Mouse (Mus musculus): ENCODE measurements around the gene Orc3.
"Not testable (repeated sequence)": the region's sequence is repeated elsewhere in the genome, so short reads cannot be mapped to it uniquely, and the experiment has no call there.

Gene Orc3

GRCm38 (mm10) chr4:34583427-34583826 is 31.3 kb downstream of the Orc3 start:
- in situ Hi-C loops (cut with MboI, MseI): no loop called here

- in situ Hi-C loops (cut with MboI, MseI): no loop called here
Measured at GRCm38 (mm10) chr4:34582476-34582875, 32.3 kb downstream of the Orc3 start.

- in situ Hi-C loops (cut with MboI, MseI): no loop called here
Measured at GRCm38 (mm10) chr4:34581990-34582389, 32.8 kb downstream of the Orc3 start.

- in situ Hi-C loops (cut with MboI, MseI): not testable (repeated sequence)
Measured at GRCm38 (mm10) chr4:34581489-34581888, 33.3 kb downstream of the Orc3 start.

- in situ Hi-C loops (cut with MboI, MseI): loop anchor here (10.0 kb wide), 1 partner anchor 86 kb away; no protein-coding TSS in a partner anchor
Measured at GRCm38 (mm10) chr4:34579215-34579614, 35.5 kb downstream of the Orc3 start.

GRCm38 (mm10) chr4:34577028-34577427 is 37.7 kb downstream of the Orc3 start:
- in situ Hi-C loops (cut with MboI, MseI): loop anchor here (10.0 kb wide), 1 partner anchor 88 kb away; no protein-coding TSS in a partner anchor

GRCm38 (mm10) chr4:34572876-34573275 is 41.9 kb downstream of the Orc3 start:
- in situ Hi-C loops (cut with MboI, MseI): loop anchor here (10.0 to 25.0 kb wide), 2 partner anchors 92 to 1186 kb away; no protein-coding TSS in a partner anchor

- in situ Hi-C loops (cut with MboI, MseI): loop anchor here (5.0 to 25.0 kb wide), 2 partner anchors 46 to 1179 kb away; partner anchors contain the start of genes Orc3 and Rars2
Measured at GRCm38 (mm10) chr4:34566226-34566625, 48.5 kb downstream of the Orc3 start.

- in situ Hi-C loops (cut with MboI, MseI): loop anchor here (25.0 kb wide), 1 partner anchor 1174 kb away; no protein-coding TSS in a partner anchor
Measured at GRCm38 (mm10) chr4:34560971-34561370, 53.8 kb downstream of the Orc3 start.

- in situ Hi-C loops (cut with MboI, MseI): loop anchor here (25.0 kb wide), 1 partner anchor 1169 kb away; no protein-coding TSS in a partner anchor
Measured at GRCm38 (mm10) chr4:34556183-34556582, 58.6 kb downstream of the Orc3 start.

GRCm38 (mm10) chr4:34555604-34556003 is 59.1 kb downstream of the Orc3 start:
- in situ Hi-C loops (cut with MboI, MseI): loop anchor here (25.0 kb wide), 1 partner anchor 1168 kb away; no protein-coding TSS in a partner anchor

- in situ Hi-C loops (cut with MboI, MseI): loop anchor here (25.0 kb wide), 1 partner anchor 1167 kb away; no protein-coding TSS in a partner anchor
Measured at GRCm38 (mm10) chr4:34554596-34554995, 60.1 kb downstream of the Orc3 start.

- in situ Hi-C loops (cut with MboI, MseI): loop anchor here (25.0 kb wide), 1 partner anchor 1165 kb away; no protein-coding TSS in a partner anchor
Measured at GRCm38 (mm10) chr4:34551966-34552365, 62.8 kb downstream of the Orc3 start.

GRCm38 (mm10) chr4:34551098-34551809 is 63.5 kb downstream of the Orc3 start:
- in situ Hi-C loops (cut with MboI, MseI): loop anchor here (25.0 kb wide), 1 partner anchor 1164 kb away; no protein-coding TSS in a partner anchor

GRCm38 (mm10) chr4:34550748-34551097 is 64.0 kb downstream of the Orc3 start, which contains the start of gene Akirin2:
Gene Akirin2 (plus strand): TSS chr4:34550937.
- in situ Hi-C loops (cut with MboI, MseI): loop anchor here (25.0 kb wide), 1 partner anchor 1163 kb away; no protein-coding TSS in a partner anchor

GRCm38 (mm10) chr4:34549981-34550747 is 64.6 kb downstream of the Orc3 start:
- in situ Hi-C loops (cut with MboI, MseI): loop anchor here (10.0 to 25.0 kb wide), 2 partner anchors 665 to 1163 kb away; no protein-coding TSS in a partner anchor

GRCm38 (mm10) chr4:34529941-34530340 is 84.8 kb downstream of the Orc3 start:
- in situ Hi-C loops (cut with MboI, MseI): no loop called here

GRCm38 (mm10) chr4:34529379-34529778 is 85.4 kb downstream of the Orc3 start:
- in situ Hi-C loops (cut with MboI, MseI): no loop called here

- in situ Hi-C loops (cut with MboI, MseI): no loop called here
Measured at GRCm38 (mm10) chr4:34528430-34529100, 86.2 kb downstream of the Orc3 start.

GRCm38 (mm10) chr4:34526771-34527170 is 88.0 kb downstream of the Orc3 start:
- in situ Hi-C loops (cut with MboI, MseI): no loop called here

- in situ Hi-C loops (cut with MboI, MseI): no loop called here
Measured at GRCm38 (mm10) chr4:34523586-34523985, 91.2 kb downstream of the Orc3 start.
